Mouse (Mus musculus) testis, adult 2 months (tissue): ENCODE measurements at regions not wholly inside any gene's neighbourhood (a gene's known extent, or its start where the extent isn't known, plus 50 kb on each side); places are given as distances from the start of the nearest gene placed in this dataset.

Experiments used
- CTCF ChIP-seq: fragments of 200-500 bp; IDR thresholded peaks from 2 replicates; pipeline ENCODE4 v1.5.1; 2012; ENCODE audit warnings: low read depth, mild to moderate bottlenecking, inconsistent platforms, low read length, moderate library complexity; ENCODE audit not compliant: control insufficient read depth, insufficient read depth, insufficient replicate concordance
- POLR2A ChIP-seq: fragments of 200-500 bp; IDR thresholded peaks from 2 replicates; pipeline ENCODE4 v1.6.1; 2012; ENCODE audit warnings: low read depth, mild to moderate bottlenecking, inconsistent platforms, low read length, moderate library complexity; ENCODE audit not compliant: control insufficient read depth

DNA sequence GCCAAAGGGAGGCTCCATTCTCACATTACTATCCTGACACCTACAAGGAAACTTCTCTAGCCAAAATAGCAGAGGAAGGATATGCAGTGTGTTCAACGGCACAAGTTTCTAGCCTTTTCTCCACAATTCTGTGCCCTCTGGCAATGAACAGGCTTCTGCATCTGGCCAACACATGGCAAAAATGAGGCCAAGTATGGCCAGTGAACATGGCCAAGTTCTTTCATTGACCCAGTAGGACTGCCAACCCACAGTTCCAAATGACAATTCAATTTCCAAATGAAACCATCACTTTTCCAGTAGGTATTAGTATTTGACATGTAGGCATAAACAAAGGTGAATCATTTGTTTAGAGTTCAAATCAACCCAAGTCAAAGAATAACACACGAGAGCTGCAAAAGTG is 208.8 kb downstream of the Gm11361 start:
- no peak for TF ChIP-seq CTCF
- no peak for TF ChIP-seq POLR2A
